Mouse (Mus musculus): ENCODE results near the gene Grik4. TPM values are rescaled to one million over a fixed set of nuclear protein-coding genes. Genes with fewer than 3 reads are reported as not detected.

Gene Grik4
- polyA plus RNA-seq, 1 experiment from 2014 or later = 2.2 TPM

DNA sequence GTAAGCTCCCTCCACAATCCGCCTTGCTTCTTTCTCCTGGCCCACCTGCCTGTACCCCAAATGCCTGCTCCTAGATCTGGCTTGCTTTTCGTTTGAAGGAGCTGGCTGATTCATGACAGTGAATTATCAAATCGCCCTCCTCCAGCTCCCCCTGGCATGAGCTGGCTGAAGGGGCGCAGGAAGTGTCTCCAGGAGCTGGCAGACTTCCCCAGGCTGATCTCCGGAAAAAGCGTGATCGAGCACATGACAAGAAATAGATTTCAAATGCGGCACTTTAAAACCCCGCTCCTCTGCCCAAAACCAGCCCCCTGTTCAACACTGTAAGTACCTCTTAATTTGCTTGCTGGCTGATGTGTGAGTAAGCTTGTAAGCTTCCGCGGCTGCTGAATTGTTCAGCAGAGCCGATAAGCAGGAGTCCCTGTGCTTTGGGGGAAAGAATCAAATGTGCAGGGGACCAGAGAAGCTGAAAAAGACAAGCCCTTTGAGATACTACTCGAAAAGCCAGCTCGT is 331.8 kb downstream of the Grik4 start:
- H3K4me3 ChIP-seq (ENCODE audit: low read depth, low read length) = no peak overlapping the region
- 0 out of 2 replicates have a peak, but pooled peaks cover 2% of the 10 kb centered on the region for H3K4me1 ChIP-seq (replicated peaks; ENCODE audit: control insufficient read depth, insufficient read depth, low read length)
- 53% methylated on average over 14 of the region's 14 CpGs for WGBS
- no peak overlapping the region for H3K27ac ChIP-seq (ENCODE audit: low read depth, low read length)
- no peak for ATAC-seq (replicated peaks; ENCODE audit: low FRiP score)
- DNase-seq (ENCODE audit: low spot score) = no peak
- no peak overlapping the region for H3K4me2 ChIP-seq
- no peaks in the 10 kb centered on the region for H3K36me3 ChIP-seq (ENCODE audit: control insufficient read depth, insufficient read depth, low read length)
- H3K9me3 ChIP-seq (ENCODE audit: control insufficient read depth, low read length) = no peaks in the 10 kb centered on the region
- H3K27me3 ChIP-seq (replicated peaks; ENCODE audit: control insufficient read depth, insufficient read depth, low read length) = no peaks in the 10 kb centered on the region
- no peak overlapping the region for H3K9ac ChIP-seq (ENCODE audit: low read depth, low read length)

GRCm38 (mm10) chr9:42601445-42601844 is 342.8 kb downstream of the Grik4 start:
- Histone ChIP-seq H3K4me2 (no peak overlapping the region), H3K36me3 (ENCODE audit: control insufficient read depth, insufficient read depth, low read length) (no peaks in the 10 kb centered on the region), H3K27me3 (replicated peaks; ENCODE audit: control insufficient read depth, insufficient read depth, low read length) (no peaks in the 10 kb centered on the region), H3K27ac (ENCODE audit: low read depth, low read length) (no peak overlapping the region), H3K4me1 (replicated peaks; ENCODE audit: control insufficient read depth, insufficient read depth, low read length) (no peaks in the 10 kb centered on the region), H3K9me3 (ENCODE audit: control insufficient read depth, low read length) (no peaks in the 10 kb centered on the region), H3K4me3 (ENCODE audit: low read depth, low read length) (no peak overlapping the region), H3K9ac (ENCODE audit: low read depth, low read length) (no peak overlapping the region)
- ATAC-seq (replicated peaks; ENCODE audit: low FRiP score) = no peak
- 52% methylated on average over 3 of the region's 3 CpGs for WGBS
- DNase-seq (ENCODE audit: low spot score) = no peak

DNA sequence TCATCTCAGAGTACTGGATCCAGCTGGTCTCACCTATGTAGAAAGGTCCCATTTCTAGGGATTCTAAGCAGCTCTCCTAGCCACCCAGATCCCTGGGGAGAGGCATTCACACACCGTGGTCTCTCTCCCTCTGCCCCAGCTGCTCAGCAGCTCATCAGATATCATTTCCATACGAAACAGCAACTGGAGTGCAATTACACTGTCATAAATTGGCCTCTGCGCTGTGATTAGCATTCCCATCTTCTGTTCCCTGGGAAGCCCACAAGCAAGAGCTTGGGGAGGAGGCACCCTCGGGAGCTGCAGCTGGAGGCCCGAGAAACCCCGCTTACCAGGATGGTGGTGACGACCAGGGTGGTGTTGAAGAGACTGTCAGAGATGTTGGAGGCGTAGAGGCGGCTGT is 346.8 kb downstream of the Grik4 start:
- H3K9me3 ChIP-seq (ENCODE audit: control insufficient read depth, low read length) = no peaks in the 10 kb centered on the region
- no peaks in the 10 kb centered on the region for H3K27me3 ChIP-seq (replicated peaks; ENCODE audit: control insufficient read depth, insufficient read depth, low read length)
- ATAC-seq (replicated peaks; ENCODE audit: low FRiP score) (no peak), DNase-seq (ENCODE audit: low spot score) (no peak)
- H3K4me2 ChIP-seq = no peak overlapping the region
- no peaks in the 10 kb centered on the region for H3K36me3 ChIP-seq (ENCODE audit: control insufficient read depth, insufficient read depth, low read length)
- H3K4me1 ChIP-seq (replicated peaks; ENCODE audit: control insufficient read depth, insufficient read depth, low read length) = no peaks in the 10 kb centered on the region
- no peak overlapping the region for H3K27ac ChIP-seq (ENCODE audit: low read depth, low read length)
- no peak overlapping the region for H3K9ac ChIP-seq (ENCODE audit: low read depth, low read length)
- 69% methylated on average over 9 of the region's 9 CpGs for WGBS
- H3K4me3 ChIP-seq (ENCODE audit: low read depth, low read length) = no peak overlapping the region

- DNase-seq (ENCODE audit: low spot score) (no peak), ATAC-seq (replicated peaks; ENCODE audit: low FRiP score) (no peak)
- Histone ChIP-seq H3K4me2 (no peak overlapping the region), H3K36me3 (ENCODE audit: control insufficient read depth, insufficient read depth, low read length) (no peaks in the 10 kb centered on the region), H3K4me1 (replicated peaks; ENCODE audit: control insufficient read depth, insufficient read depth, low read length) (no peaks in the 10 kb centered on the region), H3K9me3 (ENCODE audit: control insufficient read depth, low read length) (no peaks in the 10 kb centered on the region), H3K27me3 (replicated peaks; ENCODE audit: control insufficient read depth, insufficient read depth, low read length) (no peaks in the 10 kb centered on the region), H3K9ac (ENCODE audit: low read depth, low read length) (no peak overlapping the region), H3K27ac (ENCODE audit: low read depth, low read length) (no peak overlapping the region), H3K4me3 (ENCODE audit: low read depth, low read length) (no peak overlapping the region)
- WGBS = 69% methylated on average over 7 of the region's 7 CpGs
Measured at GRCm38 (mm10) chr9:42578511-42578910, 365.8 kb downstream of the Grik4 start.

DNA sequence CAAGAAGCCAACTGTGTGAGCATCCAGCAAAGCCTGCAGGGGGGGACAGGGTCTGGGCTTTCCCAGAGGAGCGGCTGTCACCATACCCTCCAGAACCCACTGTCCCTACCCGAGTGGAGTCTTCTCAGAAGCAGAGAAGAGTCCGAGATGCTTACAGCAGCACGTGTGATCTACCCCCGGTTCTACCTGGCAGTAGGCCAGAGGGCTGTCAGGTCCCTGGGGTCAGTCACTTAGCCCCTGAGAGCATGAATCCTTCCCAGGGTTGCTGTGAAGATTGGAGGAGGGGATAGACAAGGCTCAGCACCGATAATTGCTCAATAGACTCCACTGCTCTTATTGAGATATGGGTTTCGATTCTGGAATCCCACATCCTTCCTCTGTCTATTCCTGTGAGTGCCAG is 366.2 kb downstream of the Grik4 start:
- WGBS = 81% methylated on average over 7 of the region's 7 CpGs
- ATAC-seq (replicated peaks; ENCODE audit: low FRiP score) = no peak
- Histone ChIP-seq H3K27me3 (replicated peaks; ENCODE audit: control insufficient read depth, insufficient read depth, low read length) (no peaks in the 10 kb centered on the region), H3K9me3 (ENCODE audit: control insufficient read depth, low read length) (no peaks in the 10 kb centered on the region), H3K36me3 (ENCODE audit: control insufficient read depth, insufficient read depth, low read length) (no peaks in the 10 kb centered on the region), H3K27ac (ENCODE audit: low read depth, low read length) (no peak overlapping the region), H3K9ac (ENCODE audit: low read depth, low read length) (no peak overlapping the region), H3K4me2 (no peak overlapping the region), H3K4me1 (replicated peaks; ENCODE audit: control insufficient read depth, insufficient read depth, low read length) (no peaks in the 10 kb centered on the region), H3K4me3 (ENCODE audit: low read depth, low read length) (no peak overlapping the region)
- no peak for DNase-seq (ENCODE audit: low spot score)

DNA sequence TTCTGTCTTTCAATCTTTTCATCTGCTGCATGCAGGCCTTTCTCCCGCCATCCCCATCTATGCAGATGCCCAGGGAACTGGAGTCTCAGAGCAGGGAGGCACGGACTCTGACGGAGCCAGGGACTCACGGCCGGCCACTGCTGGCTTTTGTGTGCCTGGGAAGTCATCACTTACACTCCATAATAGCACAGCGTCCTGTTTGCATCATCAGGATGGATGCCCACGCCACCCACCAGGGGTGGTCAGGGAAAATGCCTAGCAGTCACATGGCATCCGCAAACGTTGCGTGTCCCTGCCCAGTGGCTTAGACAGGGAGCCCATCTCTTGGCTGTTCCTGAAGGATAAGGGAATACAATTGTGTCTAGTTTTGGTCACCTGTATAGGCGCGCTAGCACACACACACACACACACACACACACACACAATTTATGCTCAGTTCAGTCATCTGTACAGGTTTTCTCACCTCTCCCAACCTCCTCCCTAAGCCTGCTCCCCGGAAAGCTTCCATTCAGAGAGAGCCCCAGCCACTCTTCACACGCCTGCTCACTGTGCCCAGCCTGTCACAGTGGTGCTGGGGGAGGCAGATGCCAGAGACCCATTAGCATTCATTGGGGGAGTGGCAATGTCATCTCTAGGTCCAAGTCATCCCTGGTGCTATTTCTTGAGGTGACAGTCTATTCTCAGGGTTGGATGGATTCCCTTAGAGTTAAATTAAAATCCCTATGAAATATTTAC is 370.5 kb downstream of the Grik4 start:
- Histone ChIP-seq H3K4me3 (ENCODE audit: low read depth, low read length) (no peak overlapping the region), H3K9ac (ENCODE audit: low read depth, low read length) (no peak overlapping the region), H3K36me3 (ENCODE audit: control insufficient read depth, insufficient read depth, low read length) (no peaks in the 10 kb centered on the region), H3K27me3 (replicated peaks; ENCODE audit: control insufficient read depth, insufficient read depth, low read length) (no peaks in the 10 kb centered on the region), H3K9me3 (ENCODE audit: control insufficient read depth, low read length) (no peaks in the 10 kb centered on the region), H3K4me2 (no peak overlapping the region), H3K4me1 (replicated peaks; ENCODE audit: control insufficient read depth, insufficient read depth, low read length) (no peaks in the 10 kb centered on the region), H3K27ac (ENCODE audit: low read depth, low read length) (no peak overlapping the region)
- WGBS = 55% methylated on average over 14 of the region's 14 CpGs
- ATAC-seq (replicated peaks; ENCODE audit: low FRiP score) (no peak), DNase-seq (ENCODE audit: low spot score) (no peak)

- 17% methylated on average over 6 of the region's 6 CpGs for WGBS
- ATAC-seq (replicated peaks; ENCODE audit: low FRiP score) = peak; percentile 26; the same call in 1 of the 2 replicates
Measured at GRCm38 (mm10) chr9:42573180-42573579, 371.1 kb downstream of the Grik4 start.

DNA sequence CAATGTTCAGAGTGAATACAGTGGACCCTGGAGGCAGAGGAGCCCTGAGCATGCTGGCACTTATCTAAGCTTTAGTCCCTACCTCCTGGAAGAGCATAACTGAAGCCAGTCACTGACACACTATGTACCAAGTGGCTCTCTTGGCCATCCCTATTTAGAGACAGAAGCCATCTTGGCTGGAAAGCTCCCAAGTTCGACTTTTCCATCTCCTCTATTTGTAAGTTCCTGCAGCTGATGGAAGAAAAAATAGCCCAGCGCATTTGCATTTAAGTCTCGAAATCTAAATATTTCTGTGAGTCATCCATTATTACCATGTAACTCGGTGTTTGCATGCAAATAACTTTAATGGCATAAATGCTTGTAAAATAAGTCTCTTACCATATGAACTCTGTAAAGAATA is 378.4 kb downstream of the Grik4 start:
- Histone ChIP-seq H3K4me2 (no peak overlapping the region), H3K27ac (ENCODE audit: low read depth, low read length) (no peak overlapping the region), H3K9ac (ENCODE audit: low read depth, low read length) (no peak overlapping the region), H3K9me3 (ENCODE audit: control insufficient read depth, low read length) (no peaks in the 10 kb centered on the region), H3K4me1 (replicated peaks; ENCODE audit: control insufficient read depth, insufficient read depth, low read length) (no peaks in the 10 kb centered on the region), H3K27me3 (replicated peaks; ENCODE audit: control insufficient read depth, insufficient read depth, low read length) (no peaks in the 10 kb centered on the region), H3K4me3 (ENCODE audit: low read depth, low read length) (no peak overlapping the region), H3K36me3 (ENCODE audit: control insufficient read depth, insufficient read depth, low read length) (no peaks in the 10 kb centered on the region)
- DNase-seq (ENCODE audit: low spot score) = no peak
- ATAC-seq (replicated peaks; ENCODE audit: low FRiP score) = no peak
- WGBS = 81% methylated on average over 4 of the region's 4 CpGs

More at GRCm38 (mm10) chr9:42573180-42573579, 371.1 kb downstream of the Grik4 start:
- Histone ChIP-seq H3K27me3 (replicated peaks; ENCODE audit: control insufficient read depth, insufficient read depth, low read length) (no peaks in the 10 kb centered on the region), H3K9ac (ENCODE audit: low read depth, low read length) (no peak overlapping the region), H3K4me3 (ENCODE audit: low read depth, low read length) (no peak overlapping the region), H3K27ac (ENCODE audit: low read depth, low read length) (no peak overlapping the region), H3K4me1 (replicated peaks; ENCODE audit: control insufficient read depth, insufficient read depth, low read length) (no peaks in the 10 kb centered on the region), H3K9me3 (ENCODE audit: control insufficient read depth, low read length) (no peaks in the 10 kb centered on the region), H3K36me3 (ENCODE audit: control insufficient read depth, insufficient read depth, low read length) (no peaks in the 10 kb centered on the region), H3K4me2 (no peak overlapping the region)
- peak; percentile 43 for DNase-seq (ENCODE audit: low spot score)

GRCm38 (mm10) chr9:42555186-42555585 is 389.1 kb downstream of the Grik4 start:
- Histone ChIP-seq H3K4me3 (ENCODE audit: low read depth, low read length) (no peak overlapping the region), H3K27ac (ENCODE audit: low read depth, low read length) (no peak overlapping the region), H3K9ac (ENCODE audit: low read depth, low read length) (no peak overlapping the region), H3K36me3 (ENCODE audit: control insufficient read depth, insufficient read depth, low read length) (no peaks in the 10 kb centered on the region), H3K9me3 (ENCODE audit: control insufficient read depth, low read length) (no peaks in the 10 kb centered on the region), H3K4me2 (no peak overlapping the region), H3K27me3 (replicated peaks; ENCODE audit: control insufficient read depth, insufficient read depth, low read length) (no peaks in the 10 kb centered on the region), H3K4me1 (replicated peaks; ENCODE audit: control insufficient read depth, insufficient read depth, low read length) (no peaks in the 10 kb centered on the region)
- ATAC-seq (replicated peaks; ENCODE audit: low FRiP score) (no peak), DNase-seq (ENCODE audit: low spot score) (no peak)
- WGBS = 46% methylated on average over 1 of the region's 1 CpGs
